Mouse (Mus musculus): ENCODE results near the gene Adamts12. TPM values are rescaled to one million over a fixed set of nuclear protein-coding genes. Genes with fewer than 3 reads are reported as not detected.

Adamts12 gene
- total and polyA plus RNA-seq, 3 experiments = 0.03 to 0.12 (median 0.04) TPM

GRCm38 (mm10) chr15:11125361-11125760 is 60.8 kb downstream of the Adamts12 start:
- DNase-seq (ENCODE audit: extremely low read depth) = no peak
- Histone ChIP-seq H3K9me3 (replicated peaks; ENCODE audit: low read length) (no peaks in the 10 kb centered on the region), H3K27me3 (replicated peaks) (no peaks in the 10 kb centered on the region), H3K4me1 (ENCODE audit: control insufficient read depth in 1 of 2, insufficient read depth in 2 of 2) (0 out of 4 replicates have a peak, but pooled peaks cover 0 to 4% of the 10 kb centered on the region in 2 experiments), H3K36me3 (replicated peaks in 1 of 2; ENCODE audit: control insufficient read depth in 1 of 2, insufficient read depth in 1 of 2, low read length in 1 of 2) (no peaks in the 10 kb centered on the region), H3K9ac (ENCODE audit: insufficient read depth, low read depth) (no peak overlapping the region), H3K4me2 (ENCODE audit: insufficient read depth, low read depth, poor library complexity, severe bottlenecking) (no peak overlapping the region), H3K27ac (ENCODE audit: insufficient read depth, low read depth) (no peak overlapping the region), H3K4me3 (replicated peaks in 1 of 3; ENCODE audit: low read depth in 2 of 3, low read length in 2 of 3, poor library complexity in 1 of 3) (no peak overlapping the region), H3K79me2 (replicated peaks; ENCODE audit: control insufficient read depth, extremely low read depth, insufficient read depth, poor library complexity, severe bottlenecking) (no peaks in the 10 kb centered on the region)
- dilution Hi-C loops (cut with MboI; ENCODE audit: extremely low pct_ligation_motif_present, extremely low pct_unique_long_range_greater_than_20kb, low sequenced_read_pairs) (no loop called here), in situ Hi-C loops (cut with MboI; ENCODE audit: low pct_ligation_motif_present, low pct_unique_long_range_greater_than_20kb, low sequenced_read_pairs) (no loop called here)
- no peak for TF ChIP-seq ZNF384 (IDR thresholded peaks at IDR 0.05; ENCODE audit: low read depth, low read length)
- no peak for TF ChIP-seq ZMIZ1 (IDR thresholded peaks at IDR 0.05; ENCODE audit: low read depth, low read length)
- TF ChIP-seq CTCF (conservative IDR thresholded peaks at IDR 0.05 in 1 of 2, IDR thresholded peaks at IDR 0.05 in 1 of 2; ENCODE audit: low read depth in 2 of 2, low read length in 2 of 2) = no peak
- no peak for TF ChIP-seq MEF2A (IDR thresholded peaks at IDR 0.05; ENCODE audit: borderline replicate concordance, low read depth, low read length)
- TF ChIP-seq EP300 (IDR thresholded peaks at IDR 0.05; ENCODE audit: low read length) = no peak
- TF ChIP-seq USF2 (conservative IDR thresholded peaks at IDR 0.05; ENCODE audit: low read depth, low read length) = no peak
- TF ChIP-seq POLR2A (IDR thresholded peaks at IDR 0.05; ENCODE audit: low read depth, low read length) = no peak
- TF ChIP-seq ETS1 (conservative IDR thresholded peaks at IDR 0.05; ENCODE audit: low read depth, low read length) = no peak
- TF ChIP-seq JUN (IDR thresholded peaks at IDR 0.05; ENCODE audit: insufficient read depth, low read depth, low read length) = no peak
- TF ChIP-seq MYC (IDR thresholded peaks at IDR 0.05; ENCODE audit: low read depth, low read length) = no peak

- in situ Hi-C loops (cut with MboI; ENCODE audit: low pct_ligation_motif_present, low pct_unique_long_range_greater_than_20kb, low sequenced_read_pairs) (no loop called here), dilution Hi-C loops (cut with MboI; ENCODE audit: extremely low pct_ligation_motif_present, extremely low pct_unique_long_range_greater_than_20kb, low sequenced_read_pairs) (no loop called here)
- Histone ChIP-seq H3K9me3 (replicated peaks; ENCODE audit: low read length) (no peaks in the 10 kb centered on the region), H3K9ac (ENCODE audit: insufficient read depth, low read depth) (no peak overlapping the region), H3K27ac (ENCODE audit: insufficient read depth, low read depth) (no peak overlapping the region), H3K27me3 (replicated peaks) (no peaks in the 10 kb centered on the region), H3K36me3 (replicated peaks in 1 of 2; ENCODE audit: control insufficient read depth in 1 of 2, insufficient read depth in 1 of 2, low read length in 1 of 2) (no peaks in the 10 kb centered on the region), H3K4me1 (ENCODE audit: control insufficient read depth in 1 of 2, insufficient read depth in 2 of 2) (0 out of 4 replicates have a peak, but pooled peaks cover 0 to 7% of the 10 kb centered on the region in 2 experiments), H3K79me2 (replicated peaks; ENCODE audit: control insufficient read depth, extremely low read depth, insufficient read depth, poor library complexity, severe bottlenecking) (no peaks in the 10 kb centered on the region), H3K4me2 (ENCODE audit: insufficient read depth, low read depth, poor library complexity, severe bottlenecking) (no peak overlapping the region), H3K4me3 (replicated peaks in 1 of 3; ENCODE audit: low read depth in 2 of 3, low read length in 2 of 3, poor library complexity in 1 of 3) (no peak overlapping the region)
- DNase-seq (ENCODE audit: extremely low read depth) = no peak
- TF ChIP-seq NRF1 (IDR thresholded peaks at IDR 0.05; ENCODE audit: low read depth, low read length) = no peak
- no peak for TF ChIP-seq ETS1 (conservative IDR thresholded peaks at IDR 0.05; ENCODE audit: low read depth, low read length)
- no peak for TF ChIP-seq POLR2AphosphoS2 (IDR thresholded peaks at IDR 0.05; ENCODE audit: low read depth, low read length)
- no peak for TF ChIP-seq RAD21 (IDR thresholded peaks at IDR 0.05; ENCODE audit: low read depth, low read length)
- TF ChIP-seq SIN3A (IDR thresholded peaks at IDR 0.05; ENCODE audit: low read length) = no peak
- no peak for TF ChIP-seq HCFC1 (IDR thresholded peaks at IDR 0.05; ENCODE audit: low read depth, low read length)
- no peak for TF ChIP-seq MYC (IDR thresholded peaks at IDR 0.05; ENCODE audit: low read depth, low read length)
- TF ChIP-seq ZMIZ1 (IDR thresholded peaks at IDR 0.05; ENCODE audit: low read depth, low read length) = no peak
- TF ChIP-seq EP300 (IDR thresholded peaks at IDR 0.05; ENCODE audit: low read length) = no peak
- no peak for TF ChIP-seq GABPA (IDR thresholded peaks at IDR 0.05; ENCODE audit: insufficient replicate concordance, low read depth, low read length)
- TF ChIP-seq JUND (conservative IDR thresholded peaks at IDR 0.05; ENCODE audit: low read depth, low read length) = no peak
- TF ChIP-seq IRF4 (IDR thresholded peaks at IDR 0.05; ENCODE audit: low read depth, low read length) = no peak
- no peak for TF ChIP-seq SMC3 (IDR thresholded peaks at IDR 0.05; ENCODE audit: low read depth, low read length)
Observed at GRCm38 (mm10) chr15:11128457-11128856, 63.9 kb downstream of the Adamts12 start.
